Mouse (Mus musculus) embryonic facial prominence, embryonic 15.5 days (tissue): ENCODE measurements around the gene Smg9. TPM values are rescaled to one million over a fixed set of nuclear protein-coding genes. Genes with fewer than 3 reads are reported as not detected.
A peak's percentile ranks its signal among the peaks of the same experiment; 100 is the strongest.
"Not testable (repeated sequence)": the region's sequence is repeated elsewhere in the genome, so short reads cannot be mapped to it uniquely, and the experiment has no call there.

Experiments
- ATAC-seq: fragments of 200-750 bp; cut with Nextera tagmentation; 2 replicates; pipeline ENCODE4 v1.8.0; 2017; ENCODE audit warnings: low read depth, moderate TSS enrichment; ENCODE audit not compliant: insufficient number of reproducible peaks, low FRiP score, low TSS enrichment
- H3K27ac ChIP-seq: fragments of 300-500 bp; sonication (generic); replicated peaks from 2 replicates; pipeline ENCODE4 v1.5.1; 2015; ENCODE audit warnings: mild to moderate bottlenecking, inconsistent platforms
- H3K27me3 ChIP-seq: fragments of 300-500 bp; sonication (generic); 2 replicates; pipeline ENCODE4 v1.6.1; 2015; ENCODE audit warnings: inconsistent platforms
- H3K36me3 ChIP-seq: fragments of 300-500 bp; sonication (generic); 2 replicates; pipeline ENCODE4 v1.6.1; 2015; ENCODE audit warnings: mild to moderate bottlenecking, inconsistent platforms
- H3K4me1 ChIP-seq: fragments of 300-500 bp; sonication (generic); 2 replicates; pipeline ENCODE4 v1.6.1; 2015; ENCODE audit warnings: inconsistent platforms
- H3K4me2 ChIP-seq: fragments of 300-500 bp; sonication (generic); replicated peaks from 2 replicates; pipeline ENCODE4 v1.6.1; 2015; ENCODE audit warnings: mild to moderate bottlenecking, inconsistent platforms
- H3K4me3 ChIP-seq: fragments of 300-500 bp; sonication (generic); replicated peaks from 2 replicates; pipeline ENCODE4 v1.5.1; 2015; ENCODE audit warnings: mild to moderate bottlenecking, inconsistent platforms
- H3K9ac ChIP-seq: fragments of 300-500 bp; sonication (generic); 2 replicates; pipeline ENCODE4 v1.6.1; 2015; ENCODE audit warnings: inconsistent platforms
- H3K9me3 ChIP-seq: fragments of 300-500 bp; sonication (generic); replicated peaks from 2 replicates; pipeline ENCODE4 v1.6.1; 2016; ENCODE audit warnings: inconsistent platforms
- WGBS: fragments of 180-500 bp; shearing (Covaris S2); methylation state at CpG from one replicate; pipeline ENCODE4 v1.1.7; 2015; 5-methylcytosine and 5-hydroxymethylcytosine counted together
- polyA plus RNA-seq: library from polyadenylated mRNA; unstranded; fragments of >200 nt; fragmentation: Nextera tagmentation; extraction: Ambion mirVana; gene quantifications from 2 replicates; pipeline ENCODE4 v1.2.1, GENCODE M21; 2015

The Smg9 gene
- polyA plus RNA-seq, 1 experiment from 2014 or later: 27.6 TPM

DNA sequence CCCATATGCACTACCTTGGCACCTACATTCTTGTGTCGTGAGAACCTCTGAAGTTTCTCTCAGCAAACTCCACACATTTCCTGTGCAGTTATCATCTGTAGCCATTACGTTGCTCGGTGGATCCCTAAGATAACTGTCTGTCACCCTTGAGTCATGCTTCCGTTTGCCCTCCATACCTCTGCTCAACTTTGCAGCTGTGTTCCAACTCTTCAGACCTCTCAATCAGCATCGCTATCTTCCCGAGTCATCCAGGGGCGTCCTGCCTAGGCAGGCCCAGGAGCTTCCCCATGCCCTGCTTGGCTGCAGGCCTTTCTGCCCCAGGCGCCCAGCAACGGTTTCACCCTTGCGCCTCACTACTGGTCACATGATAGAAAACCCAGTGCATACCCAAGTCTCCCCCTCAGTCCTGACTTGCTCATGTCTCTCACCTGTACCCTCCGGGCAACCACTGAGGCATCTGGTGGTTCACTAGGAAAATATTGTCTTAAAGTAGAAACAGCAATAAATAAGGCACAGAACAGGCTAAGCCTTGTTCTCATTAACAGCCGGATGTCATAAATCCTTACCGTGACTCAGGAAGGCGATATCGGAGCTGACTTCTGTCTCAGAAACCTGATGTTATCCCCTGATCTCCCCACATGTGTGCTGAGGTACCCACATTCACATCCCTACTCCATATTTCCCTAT, 4.8 kb upstream of the Smg9 start:
- Histone ChIP-seq H3K4me3 (no peak overlapping the region), H3K9ac (no peak overlapping the region), H3K9me3 (no peaks in the 10 kb centered on the region), H3K27ac (peak overlapping the region; percentile 19; the same call in 1 of the 2 replicates), H3K4me1 (peaks cover 27% of the 10 kb centered on the region), H3K4me2 (no peak overlapping the region), H3K27me3 (no peaks in the 10 kb centered on the region), H3K36me3 (no peaks in the 10 kb centered on the region)
- WGBS: 45% methylated on average over 15 of the region's 15 CpGs
- no peak for ATAC-seq

GRCm38 (mm10) chr7:24396832-24397231, 2.6 kb upstream of the Smg9 start:
- H3K27ac ChIP-seq: no peak overlapping the region
- H3K4me3 ChIP-seq: no peak overlapping the region
- H3K4me1 ChIP-seq: peaks cover 19% of the 10 kb centered on the region; the same call in 1 of the 2 replicates
- H3K4me2 ChIP-seq: no peak overlapping the region
- H3K9me3 ChIP-seq: no peaks in the 10 kb centered on the region
- ATAC-seq: no peak
- no peaks in the 10 kb centered on the region for H3K27me3 ChIP-seq
- WGBS: 72% methylated on average over 11 of the region's 11 CpGs
- H3K9ac ChIP-seq: no peak overlapping the region
- H3K36me3 ChIP-seq: no peaks in the 10 kb centered on the region

DNA sequence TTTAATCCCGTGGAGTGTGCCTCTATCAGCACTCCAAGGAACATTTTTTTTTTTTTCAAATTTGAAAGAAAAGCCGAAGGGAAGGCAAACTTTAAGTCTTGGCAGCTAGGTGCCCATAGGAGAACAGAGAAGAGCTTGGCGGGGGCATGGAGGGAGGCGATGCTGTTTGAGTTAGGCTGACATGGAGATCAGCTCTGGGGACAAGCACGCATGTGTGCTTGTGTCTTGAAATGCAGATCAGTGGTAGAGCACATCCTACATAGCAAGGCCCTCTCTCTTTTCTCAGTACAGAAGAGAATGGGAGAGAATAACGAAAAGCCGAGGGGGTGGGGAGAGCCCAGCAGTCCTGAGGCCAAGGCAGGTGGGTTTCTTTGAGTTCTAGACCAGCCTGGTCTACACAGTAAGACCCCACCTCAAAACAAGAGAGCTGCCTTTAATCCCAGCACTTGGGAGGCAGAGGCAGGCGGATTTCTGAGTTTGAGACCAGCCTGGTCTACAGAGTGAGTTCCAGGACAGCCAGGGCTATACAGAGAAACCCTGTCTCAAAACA, 980 bp upstream of the Smg9 start:
- WGBS: 92% methylated on average over 8 of the region's 8 CpGs
- no peak for ATAC-seq
- Histone ChIP-seq H3K4me1 (peaks cover 17% of the 10 kb centered on the region; the same call in 1 of the 2 replicates), H3K36me3 (peaks cover 10% of the 10 kb centered on the region; the same call in 1 of the 2 replicates), H3K4me2 (no peak overlapping the region), H3K4me3 (no peak overlapping the region), H3K27ac (no peak overlapping the region), H3K9me3 (no peaks in the 10 kb centered on the region), H3K9ac (no peak overlapping the region), H3K27me3 (no peaks in the 10 kb centered on the region)

DNA sequence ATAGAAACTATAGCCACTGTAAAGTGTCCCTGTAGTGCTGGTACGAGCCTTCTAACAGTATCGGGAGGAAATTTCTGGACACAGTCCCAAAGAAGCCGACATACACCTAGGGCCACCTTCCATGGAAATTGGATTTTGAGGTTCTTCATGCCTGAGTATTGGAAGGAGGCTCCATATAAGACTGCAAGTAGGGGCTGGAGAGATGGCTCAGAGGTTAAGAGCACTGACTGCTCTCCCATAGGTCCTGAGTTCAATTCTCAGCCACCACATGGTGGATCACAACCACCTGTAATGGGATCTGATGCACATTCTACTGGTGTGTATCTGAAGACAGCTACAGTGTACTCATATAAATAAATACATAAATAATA, 648 bp downstream of the Smg9 start:
- ATAC-seq: no peak

GRCm38 (mm10) chr7:24400489-24400888, 1.1 kb downstream of the Smg9 start:
- Histone ChIP-seq H3K4me2 (peak overlapping the region; percentile 60), H3K4me3 (peak overlapping the region; percentile 69), H3K36me3 (peaks cover 30% of the 10 kb centered on the region), H3K4me1 (peaks cover 12% of the 10 kb centered on the region; the same call in 1 of the 2 replicates)
- H3K27me3 ChIP-seq, H3K9me3 ChIP-seq, H3K27ac ChIP-seq, H3K9ac ChIP-seq, ATAC-seq: not testable (repeated sequence)
- WGBS: 87% methylated on average over 4 of the region's 4 CpGs

More for the DNA sequence above, 648 bp downstream of the Smg9 start:
- no peaks in the 10 kb centered on the region for H3K27me3 ChIP-seq
- 13% methylated on average over 3 of the region's 3 CpGs for WGBS
- peaks cover 12% of the 10 kb centered on the region; the same call in 1 of the 2 replicates for H3K4me1 ChIP-seq
- H3K4me2 ChIP-seq: peak overlapping the region; percentile 60
- H3K4me3 ChIP-seq: peak overlapping the region; percentile 69
- peak overlapping the region; percentile 58 for H3K9ac ChIP-seq
- H3K36me3 ChIP-seq: peaks cover 26% of the 10 kb centered on the region
- no peaks in the 10 kb centered on the region for H3K9me3 ChIP-seq
- H3K27ac ChIP-seq: peak overlapping the region; percentile 97

DNA sequence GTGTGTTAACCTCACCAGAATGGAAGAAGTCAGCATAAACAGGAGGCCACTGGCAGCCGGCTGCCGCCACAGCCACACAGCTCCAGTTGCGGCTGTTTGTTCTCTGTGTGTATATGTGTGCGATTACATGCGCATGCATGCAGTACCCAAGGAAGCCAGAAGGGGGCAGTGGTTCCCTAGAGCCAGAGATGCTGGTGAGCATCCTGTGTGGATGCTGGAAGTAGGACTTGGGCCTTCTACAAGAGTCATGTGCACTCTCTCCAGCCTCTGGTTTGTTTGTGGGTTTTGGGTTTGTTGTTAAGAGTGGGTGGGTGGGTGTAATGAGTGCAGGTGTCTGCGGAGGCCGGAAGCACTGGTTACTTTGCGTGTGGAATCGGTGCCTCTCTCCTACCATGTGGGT, 3.4 kb downstream of the Smg9 start:
- no peak for ATAC-seq
- Histone ChIP-seq H3K27me3 (no peaks in the 10 kb centered on the region), H3K4me2 (no peak overlapping the region), H3K9me3 (no peaks in the 10 kb centered on the region), H3K9ac (no peak overlapping the region), H3K27ac (no peak overlapping the region), H3K36me3 (peaks cover 47% of the 10 kb centered on the region), H3K4me3 (no peak overlapping the region), H3K4me1 (peaks cover 17% of the 10 kb centered on the region; the same call in 1 of the 2 replicates)
- 99% methylated on average over 9 of the region's 9 CpGs for WGBS

DNA sequence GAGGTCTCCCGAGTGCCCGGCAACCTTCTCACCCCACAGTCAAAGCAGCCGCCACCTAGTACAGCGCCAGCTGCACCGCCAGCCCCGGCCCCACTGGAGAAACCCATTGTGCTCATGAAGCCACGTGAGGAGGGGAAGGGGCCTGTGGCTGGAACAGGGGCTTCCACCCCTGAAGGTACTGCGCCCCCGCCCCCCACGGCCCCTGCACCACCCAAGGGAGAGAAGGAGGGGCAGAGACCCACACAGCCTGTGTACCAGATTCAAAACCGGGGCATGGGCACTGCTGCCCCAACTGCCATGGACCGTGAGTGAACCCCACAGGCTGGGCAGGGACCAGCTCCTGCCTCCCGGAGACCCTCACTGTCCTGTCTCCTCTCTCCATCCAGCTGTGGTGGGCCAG, 6.2 kb downstream of the Smg9 start:
- WGBS: 95% methylated on average over 13 of the region's 13 CpGs
- peaks cover 54% of the 10 kb centered on the region for H3K36me3 ChIP-seq
- no peak overlapping the region for H3K4me2 ChIP-seq
- no peak overlapping the region for H3K4me3 ChIP-seq
- H3K9me3 ChIP-seq: no peaks in the 10 kb centered on the region
- H3K27ac ChIP-seq: no peak overlapping the region
- ATAC-seq: no peak
- peaks cover 11% of the 10 kb centered on the region; the same call in 1 of the 2 replicates for H3K4me1 ChIP-seq
- H3K27me3 ChIP-seq: no peaks in the 10 kb centered on the region
- no peak overlapping the region for H3K9ac ChIP-seq

- H3K9ac ChIP-seq: no peak overlapping the region
- H3K36me3 ChIP-seq: peaks cover 54% of the 10 kb centered on the region
- WGBS: 44% methylated on average over 5 of the region's 5 CpGs
- no peak overlapping the region for H3K4me3 ChIP-seq
- no peak overlapping the region for H3K4me2 ChIP-seq
- 0 out of 2 replicates have a peak, but pooled peaks cover 5% of the 10 kb centered on the region for H3K4me1 ChIP-seq
- ATAC-seq: no peak
- H3K27me3 ChIP-seq: no peaks in the 10 kb centered on the region
- H3K9me3 ChIP-seq: no peaks in the 10 kb centered on the region
- H3K27ac ChIP-seq: 0 out of 2 replicates have a peak overlapping the region, but pooled peaks have one; percentile 7
These were observed 7.3 kb downstream of the Smg9 start for GRCm38 (mm10) chr7:24406528-24407344.

GRCm38 (mm10) chr7:24408186-24408585, 8.8 kb downstream of the Smg9 start:
- WGBS: 88% methylated on average over 9 of the region's 9 CpGs
- H3K27me3 ChIP-seq: no peaks in the 10 kb centered on the region
- H3K4me2 ChIP-seq: no peak overlapping the region
- no peaks in the 10 kb centered on the region for H3K9me3 ChIP-seq
- H3K4me3 ChIP-seq: no peak overlapping the region
- H3K9ac ChIP-seq: no peak overlapping the region
- peaks cover 53% of the 10 kb centered on the region for H3K36me3 ChIP-seq
- 0 out of 2 replicates have a peak, but pooled peaks cover 5% of the 10 kb centered on the region for H3K4me1 ChIP-seq
- no peak overlapping the region for H3K27ac ChIP-seq
- ATAC-seq: no peak

GRCm38 (mm10) chr7:24410123-24410522, 10.7 kb downstream of the Smg9 start:
- Histone ChIP-seq H3K36me3 (peaks cover 35% of the 10 kb centered on the region; the same call in 1 of the 2 replicates), H3K27ac (no peak overlapping the region), H3K27me3 (no peaks in the 10 kb centered on the region), H3K4me1 (0 out of 2 replicates have a peak, but pooled peaks cover 5% of the 10 kb centered on the region), H3K4me3 (no peak overlapping the region), H3K9ac (no peak overlapping the region), H3K9me3 (no peaks in the 10 kb centered on the region), H3K4me2 (no peak overlapping the region)
- WGBS: 89% methylated on average over 6 of the region's 6 CpGs
- ATAC-seq: no peak

DNA sequence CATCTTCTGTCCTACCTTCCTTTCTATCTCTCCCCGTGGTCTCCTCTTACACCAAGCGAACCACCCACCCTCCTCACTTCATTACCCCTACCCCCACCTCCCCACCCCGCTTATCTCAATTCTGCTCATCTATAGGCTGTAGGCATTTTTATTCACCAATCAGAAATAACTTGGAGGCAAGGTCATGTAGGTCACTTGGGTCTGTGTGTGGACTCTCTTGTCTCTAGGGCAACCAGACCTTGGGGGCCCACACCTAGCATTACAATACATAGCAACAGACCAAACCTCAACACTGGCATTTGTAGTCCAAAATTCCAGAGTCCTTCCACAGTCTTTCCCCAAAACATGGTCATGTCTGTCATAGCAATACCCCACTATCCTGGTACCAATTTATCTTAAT, 11.4 kb downstream of the Smg9 start:
- peaks cover 28% of the 10 kb centered on the region; the same call in 1 of the 2 replicates for H3K36me3 ChIP-seq
- no peaks in the 10 kb centered on the region for H3K27me3 ChIP-seq
- H3K9ac ChIP-seq: no peak overlapping the region
- H3K4me2 ChIP-seq: no peak overlapping the region
- H3K4me3 ChIP-seq: no peak overlapping the region
- H3K4me1 ChIP-seq: 0 out of 2 replicates have a peak, but pooled peaks cover 5% of the 10 kb centered on the region
- H3K9me3 ChIP-seq: no peaks in the 10 kb centered on the region
- no peak overlapping the region for H3K27ac ChIP-seq
- ATAC-seq: no peak
- 83% methylated on average over 3 of the region's 3 CpGs for WGBS
